Comparison of ENCODE assay signal across 19 mouse cellular contexts in the genomic region with DNA sequence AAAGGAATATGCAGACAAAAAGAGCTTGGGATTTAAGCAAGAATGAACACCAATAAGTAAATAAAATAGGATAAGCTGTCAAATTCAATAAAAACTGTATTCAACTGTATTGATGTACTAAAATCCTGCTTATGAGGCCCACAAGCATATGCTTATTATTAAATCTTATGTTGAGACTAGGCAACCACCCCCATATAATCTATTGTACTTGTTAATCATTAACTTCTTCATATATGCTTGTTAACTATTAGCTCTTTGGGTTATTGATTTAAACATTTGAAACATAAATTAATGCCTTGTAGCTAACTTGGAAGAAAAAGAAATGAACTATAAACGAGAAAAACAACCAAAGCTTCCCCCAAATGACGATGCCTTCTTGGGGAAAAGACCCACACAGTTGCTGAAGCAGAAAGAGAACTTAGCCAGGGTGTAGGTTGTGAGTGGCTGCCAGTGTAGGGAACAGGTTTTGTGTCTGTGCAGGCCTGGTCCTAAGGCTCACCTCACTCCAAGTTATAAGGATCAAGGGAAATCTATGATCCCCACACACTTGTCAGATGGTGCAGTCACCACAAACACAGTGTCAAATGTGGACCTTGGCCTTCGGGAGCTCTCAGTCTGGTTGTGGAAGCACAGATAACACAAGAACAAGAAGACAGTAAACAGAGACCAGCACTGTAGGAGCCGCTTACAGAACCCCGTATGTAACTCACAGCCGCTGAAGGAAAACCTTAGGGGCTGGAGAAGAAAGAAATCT.
DNase-seq lines count a peak whose midpoint lies in the region; ATAC-seq lines count a peak whose summit lies in the region.
"Had no signal": no experiment of that assay in that cellular context is flagged by ENCODE, and none has a peak within 500 bp of the region (broad histone marks: within the 10 kb centered on the region; RNA-seq: fewer than 3 reads in every experiment).

No protein-coding gene starts in this region.

- H3K4me2 ChIP-seq in kidney, embryonic 15.5 days, result no peak overlapping the region
- H3K4me2 ChIP-seq in intestine, embryonic 15.5 days (replicated peaks), result peak overlapping the region; percentile 18; the same call in 1 of the 2 replicates
- H3K4me2 ChIP-seq in liver, embryonic 12.5 days, result no peak overlapping the region
- H3K4me2 ChIP-seq in stomach, embryonic 14.5 days (replicated peaks; ENCODE audit: low read depth, low read length), result no peak overlapping the region

- no peak overlapping the region for H3K9ac ChIP-seq in kidney, embryonic 15.5 days
- no peak overlapping the region for H3K9ac ChIP-seq in intestine, embryonic 15.5 days
- no peak overlapping the region for H3K9ac ChIP-seq in liver, embryonic 12.5 days
- no peak overlapping the region for H3K9ac ChIP-seq in stomach, embryonic 14.5 days (replicated peaks; ENCODE audit: low read depth, low read length)

- WGBS in kidney, embryonic 15.5 days, result 71% methylated on average over 6 of the region's 6 CpGs
- WGBS in intestine, embryonic 15.5 days, result 49% methylated on average over 6 of the region's 6 CpGs
- 60% methylated on average over 6 of the region's 6 CpGs for WGBS in liver, embryonic 12.5 days (ENCODE audit: insufficient replicate concordance)
- WGBS in stomach, embryonic 14.5 days, result 67% methylated on average over 6 of the region's 6 CpGs

- H3K4me1 ChIP-seq in kidney, embryonic 15.5 days, result peaks cover 34% of the 10 kb centered on the region
- peaks cover 4% of the 10 kb centered on the region; the same call in 1 of the 2 replicates for H3K4me1 ChIP-seq in intestine, embryonic 15.5 days (replicated peaks)
- H3K4me1 ChIP-seq in liver, embryonic 12.5 days, result peaks cover 36% of the 10 kb centered on the region
- H3K4me1 ChIP-seq in stomach, embryonic 14.5 days (ENCODE audit: control insufficient read depth, insufficient read depth, low read length), result no peaks in the 10 kb centered on the region

- DNase-seq in kidney, postnatal 14 days, result no peak
- DNase-seq in embryo, embryonic 10.5 days (ENCODE audit: low spot score), result no peak
- DNase-seq in frontal cortex, adult 2 months (ENCODE audit: extremely low spot score in 1 of 2, low spot score in 1 of 2), result no peak
- DNase-seq: adrenal gland, postnatal 10 days; cerebellum, adult 11-12 months; cerebellum, postnatal 25 days; gastrocnemius, postnatal 10 days; heart, adult 11 months; lung, adult 2 months; lung, postnatal 36 days; right cerebral cortex, postnatal 14 days; thymus, postnatal 25 days had no signal

- H3K9me3 ChIP-seq in kidney, embryonic 15.5 days (replicated peaks), result no peaks in the 10 kb centered on the region
- no peaks in the 10 kb centered on the region for H3K9me3 ChIP-seq in intestine, embryonic 15.5 days
- no peaks in the 10 kb centered on the region for H3K9me3 ChIP-seq in liver, embryonic 12.5 days (replicated peaks)
- no peaks in the 10 kb centered on the region for H3K9me3 ChIP-seq in stomach, embryonic 14.5 days (ENCODE audit: control insufficient read depth, low read depth, low read length)
- H3K9me3 ChIP-seq: forebrain, embryonic 10.5 days; limb, embryonic 10.5 days had no signal

- no peaks in the 10 kb centered on the region for H3K27me3 ChIP-seq in kidney, embryonic 15.5 days
- no peaks in the 10 kb centered on the region for H3K27me3 ChIP-seq in intestine, embryonic 15.5 days (replicated peaks)
- peaks cover 3% of the 10 kb centered on the region; the same call in 1 of the 2 replicates for H3K27me3 ChIP-seq in liver, embryonic 12.5 days (replicated peaks)
- no peaks in the 10 kb centered on the region for H3K27me3 ChIP-seq in stomach, embryonic 14.5 days (ENCODE audit: control insufficient read depth, insufficient read depth, low read length)

- H3K36me3 ChIP-seq in kidney, embryonic 15.5 days, result no peaks in the 10 kb centered on the region
- H3K36me3 ChIP-seq in intestine, embryonic 15.5 days, result no peaks in the 10 kb centered on the region
- no peaks in the 10 kb centered on the region for H3K36me3 ChIP-seq in liver, embryonic 12.5 days
- H3K36me3 ChIP-seq in stomach, embryonic 14.5 days (ENCODE audit: control insufficient read depth, insufficient read depth, low read length), result no peaks in the 10 kb centered on the region
- H3K36me3 ChIP-seq: forebrain, embryonic 10.5 days; limb, embryonic 10.5 days had no signal

- peak overlapping the region; percentile 78 for H3K27ac ChIP-seq in kidney, embryonic 15.5 days
- peak overlapping the region; percentile 79 for H3K27ac ChIP-seq in intestine, embryonic 15.5 days
- H3K27ac ChIP-seq in liver, embryonic 12.5 days, result peak overlapping the region; percentile 63
- H3K27ac ChIP-seq in stomach, embryonic 14.5 days (ENCODE audit: low read length), result peak overlapping the region; percentile 44; the same call in 1 of the 2 replicates
- H3K27ac ChIP-seq: forebrain, embryonic 10.5 days; limb, embryonic 10.5 days had no signal

- peak; percentile 52; the same call in 1 of the 2 replicates for ATAC-seq in kidney, embryonic 15.5 days (replicated peaks; ENCODE audit: low FRiP score)
- ATAC-seq in intestine, embryonic 15.5 days, result peak; percentile 86
- ATAC-seq in liver, embryonic 12.5 days, result peak; percentile 53; the same call in 1 of the 2 replicates
- peak; percentile 53; the same call in 1 of the 2 replicates for ATAC-seq in stomach, embryonic 14.5 days (ENCODE audit: insufficient number of reproducible peaks, insufficient read depth, low FRiP score, low read depth)
- no peak for ATAC-seq in cerebellum, adult (ENCODE audit: insufficient number of reproducible peaks, low FRiP score, low TSS enrichment)

- H3K4me3 ChIP-seq in kidney, embryonic 15.5 days (replicated peaks), result no peak overlapping the region
- no peak overlapping the region for H3K4me3 ChIP-seq in intestine, embryonic 15.5 days (replicated peaks)
- H3K4me3 ChIP-seq in liver, embryonic 12.5 days, result no peak overlapping the region
- H3K4me3 ChIP-seq in stomach, embryonic 14.5 days (ENCODE audit: low read depth, low read length), result no peak overlapping the region
- H3K4me3 ChIP-seq: forebrain, embryonic 10.5 days; limb, embryonic 10.5 days had no signal
